Mouse (Mus musculus): ENCODE results near the gene Adamts8. TPM values are rescaled to one million over a fixed set of nuclear protein-coding genes. Genes with fewer than 3 reads are reported as not detected.

Gene Adamts8
- polyA plus RNA-seq, 1 experiment: not detected

DNA sequence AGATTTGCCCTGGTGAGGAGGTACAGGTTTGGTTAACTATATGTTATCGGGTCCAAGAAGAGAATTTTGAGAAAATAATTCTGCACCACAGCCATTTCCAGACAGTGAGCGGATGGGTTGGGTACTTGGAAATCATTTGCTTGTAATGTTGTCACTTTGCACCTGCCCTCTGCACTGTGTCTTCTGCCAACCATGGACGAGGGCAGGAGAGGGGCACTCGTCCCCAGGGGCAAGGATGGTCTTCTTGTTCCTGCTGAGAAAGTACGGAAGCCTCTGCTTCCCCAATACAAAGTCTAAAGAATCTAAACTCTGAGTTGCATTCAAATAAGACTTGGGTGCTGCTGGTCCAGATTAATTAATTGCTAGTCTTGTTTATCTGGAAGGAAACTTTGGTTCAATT, 33.4 kb upstream of the Adamts8 start:
- H3ac ChIP-seq (ENCODE audit: control insufficient read depth, insufficient read length, low read depth): no peak overlapping the region
- no peaks in the 10 kb centered on the region for H3K79me2 ChIP-seq (ENCODE audit: control insufficient read depth, insufficient read depth)
- no peak overlapping the region for H3K4me3 ChIP-seq (ENCODE audit: insufficient read depth, poor library complexity, severe bottlenecking)
- no peaks in the 10 kb centered on the region for H3K79me3 ChIP-seq (ENCODE audit: low read depth)
- H3K27me3 ChIP-seq (ENCODE audit: control insufficient read depth, insufficient read depth, insufficient read length): no peaks in the 10 kb centered on the region
- no peaks in the 10 kb centered on the region for H3K36me3 ChIP-seq (ENCODE audit: control insufficient read depth, insufficient read depth)
- no peak for TF ChIP-seq MYOG (IDR thresholded peaks at IDR 0.05; ENCODE audit: control insufficient read depth, extremely low read depth, insufficient read length)
- TF ChIP-seq MAX (IDR thresholded peaks at IDR 0.05): no peak
- TF ChIP-seq CTCF (IDR thresholded peaks at IDR 0.05; ENCODE audit: control insufficient read depth, insufficient read depth, insufficient read length): no peak
- no peak for TF ChIP-seq MYOD1 (IDR thresholded peaks at IDR 0.05; ENCODE audit: control insufficient read depth, insufficient read length, low read depth)
- no peak for TF ChIP-seq USF1 (IDR thresholded peaks at IDR 0.05; ENCODE audit: low read depth)
- TF ChIP-seq FOSL1 (IDR thresholded peaks at IDR 0.05; ENCODE audit: insufficient read depth, low read length, poor library complexity, severe bottlenecking): no peak
- TF ChIP-seq CEBPB (IDR thresholded peaks at IDR 0.05; ENCODE audit: low read depth): no peak

GRCm38 (mm10) chr9:30910491-30910890, 31.9 kb upstream of the Adamts8 start:
- H3ac ChIP-seq (ENCODE audit: control insufficient read depth, insufficient read length, low read depth): no peak overlapping the region
- no peaks in the 10 kb centered on the region for H3K36me3 ChIP-seq (ENCODE audit: control insufficient read depth, insufficient read depth)
- no peaks in the 10 kb centered on the region for H3K79me2 ChIP-seq (ENCODE audit: control insufficient read depth, insufficient read depth)
- no peaks in the 10 kb centered on the region for H3K79me3 ChIP-seq (ENCODE audit: low read depth)
- no peak overlapping the region for H3K4me3 ChIP-seq (ENCODE audit: insufficient read depth, poor library complexity, severe bottlenecking)
- no peaks in the 10 kb centered on the region for H3K27me3 ChIP-seq (ENCODE audit: control insufficient read depth, insufficient read depth, insufficient read length)
- TF ChIP-seq CEBPB (IDR thresholded peaks at IDR 0.05; ENCODE audit: low read depth) (no peak), MAX (IDR thresholded peaks at IDR 0.05) (no peak), FOSL1 (IDR thresholded peaks at IDR 0.05; ENCODE audit: insufficient read depth, low read length, poor library complexity, severe bottlenecking) (no peak), MYOD1 (IDR thresholded peaks at IDR 0.05; ENCODE audit: control insufficient read depth, insufficient read length, low read depth) (no peak), USF1 (IDR thresholded peaks at IDR 0.05; ENCODE audit: low read depth) (no peak), MYOG (IDR thresholded peaks at IDR 0.05; ENCODE audit: control insufficient read depth, extremely low read depth, insufficient read length) (no peak), CTCF (IDR thresholded peaks at IDR 0.05; ENCODE audit: control insufficient read depth, insufficient read depth, insufficient read length) (no peak)

DNA sequence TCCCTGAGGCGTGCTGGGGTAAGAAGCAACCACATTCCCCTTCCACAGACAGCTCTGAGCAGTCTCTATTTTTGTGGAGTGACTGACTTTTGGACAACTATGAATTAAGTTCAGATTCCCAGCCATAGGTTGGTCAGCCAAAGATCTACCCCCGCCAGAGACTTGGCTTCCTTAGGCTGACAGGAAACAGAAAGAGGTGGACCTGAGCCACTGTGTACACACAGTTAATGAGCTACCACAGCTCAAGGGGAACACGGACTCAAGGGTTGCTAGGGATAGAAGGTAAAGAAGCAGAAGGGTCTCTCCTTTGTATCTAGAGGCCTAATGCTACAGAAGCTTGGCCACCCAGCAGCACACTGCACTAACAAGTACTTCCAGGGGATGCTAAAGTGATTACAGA, 30.2 kb upstream of the Adamts8 start:
- no peak overlapping the region for H3ac ChIP-seq (ENCODE audit: control insufficient read depth, insufficient read length, low read depth)
- H3K79me3 ChIP-seq (ENCODE audit: low read depth): no peaks in the 10 kb centered on the region
- H3K36me3 ChIP-seq (ENCODE audit: control insufficient read depth, insufficient read depth): no peaks in the 10 kb centered on the region
- no peak overlapping the region for H3K4me3 ChIP-seq (ENCODE audit: insufficient read depth, poor library complexity, severe bottlenecking)
- H3K27me3 ChIP-seq (ENCODE audit: control insufficient read depth, insufficient read depth, insufficient read length): no peaks in the 10 kb centered on the region
- TF ChIP-seq FOSL1 (IDR thresholded peaks at IDR 0.05; ENCODE audit: insufficient read depth, low read length, poor library complexity, severe bottlenecking) (no peak), CEBPB (IDR thresholded peaks at IDR 0.05; ENCODE audit: low read depth) (no peak), MYOG (IDR thresholded peaks at IDR 0.05; ENCODE audit: control insufficient read depth, extremely low read depth, insufficient read length) (no peak), USF1 (IDR thresholded peaks at IDR 0.05; ENCODE audit: low read depth) (no peak), MYOD1 (IDR thresholded peaks at IDR 0.05; ENCODE audit: control insufficient read depth, insufficient read length, low read depth) (no peak)
- H3K79me2 ChIP-seq (ENCODE audit: control insufficient read depth, insufficient read depth): no peaks in the 10 kb centered on the region

DNA sequence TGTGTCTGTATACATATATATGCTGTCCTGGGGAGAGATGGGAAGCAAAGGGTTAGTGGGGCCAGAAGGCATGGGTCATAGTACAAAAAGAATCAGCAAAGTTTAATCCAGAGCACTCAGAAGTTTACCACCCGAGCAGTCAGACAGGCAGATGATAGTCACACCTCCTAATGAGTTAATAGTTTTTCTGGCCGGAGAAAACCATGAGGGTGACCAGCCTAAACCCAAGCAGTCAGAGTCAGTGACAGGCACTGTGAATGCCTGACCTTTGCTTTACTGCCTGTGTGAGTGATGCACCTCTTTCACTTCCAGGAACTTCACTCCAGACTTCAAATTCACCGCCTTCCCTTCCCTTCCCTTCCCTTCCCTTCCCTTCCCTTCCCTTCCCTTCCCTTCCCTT, 28.9 kb upstream of the Adamts8 start:
- no peak overlapping the region for H3K4me3 ChIP-seq (ENCODE audit: insufficient read depth, poor library complexity, severe bottlenecking)
- no peak overlapping the region for H3ac ChIP-seq (ENCODE audit: control insufficient read depth, insufficient read length, low read depth)
- H3K36me3 ChIP-seq (ENCODE audit: control insufficient read depth, insufficient read depth): no peaks in the 10 kb centered on the region
- no peaks in the 10 kb centered on the region for H3K27me3 ChIP-seq (ENCODE audit: control insufficient read depth, insufficient read depth, insufficient read length)
- H3K79me3 ChIP-seq (ENCODE audit: low read depth): no peaks in the 10 kb centered on the region
- H3K79me2 ChIP-seq (ENCODE audit: control insufficient read depth, insufficient read depth): no peaks in the 10 kb centered on the region
- TF ChIP-seq CEBPB (IDR thresholded peaks at IDR 0.05; ENCODE audit: low read depth): no peak
- TF ChIP-seq USF1 (IDR thresholded peaks at IDR 0.05; ENCODE audit: low read depth): no peak
- no peak for TF ChIP-seq FOSL1 (IDR thresholded peaks at IDR 0.05; ENCODE audit: insufficient read depth, low read length, poor library complexity, severe bottlenecking)
- TF ChIP-seq MYOG (IDR thresholded peaks at IDR 0.05; ENCODE audit: control insufficient read depth, extremely low read depth, insufficient read length): no peak
- no peak for TF ChIP-seq MAX (IDR thresholded peaks at IDR 0.05)
- no peak for TF ChIP-seq CTCF (IDR thresholded peaks at IDR 0.05; ENCODE audit: control insufficient read depth, insufficient read depth, insufficient read length)

DNA sequence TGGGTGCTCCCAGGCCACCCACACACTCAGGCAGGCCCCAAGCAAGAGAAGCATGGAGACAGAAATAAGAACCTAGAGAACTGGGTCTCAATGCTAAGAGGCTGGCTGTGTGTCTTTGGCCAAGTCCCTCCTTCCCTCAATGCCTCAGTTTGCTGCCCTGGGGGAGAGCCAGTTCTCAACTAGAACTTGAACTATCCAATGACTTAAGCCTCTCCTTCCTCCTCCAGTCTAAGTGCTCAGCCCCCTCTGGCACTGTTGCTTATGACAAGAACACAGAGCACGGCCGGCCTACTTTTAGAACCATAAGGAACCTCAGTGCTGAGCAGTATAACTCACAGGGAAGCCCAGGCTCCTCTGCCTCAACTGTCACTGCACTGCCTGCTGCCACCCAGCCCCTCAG, 28.1 kb upstream of the Adamts8 start:
- Histone ChIP-seq H3K4me3 (ENCODE audit: insufficient read depth, poor library complexity, severe bottlenecking) (no peak overlapping the region), H3K36me3 (ENCODE audit: control insufficient read depth, insufficient read depth) (no peaks in the 10 kb centered on the region), H3ac (ENCODE audit: control insufficient read depth, insufficient read length, low read depth) (no peak overlapping the region), H3K27me3 (ENCODE audit: control insufficient read depth, insufficient read depth, insufficient read length) (no peaks in the 10 kb centered on the region), H3K79me3 (ENCODE audit: low read depth) (no peaks in the 10 kb centered on the region), H3K79me2 (ENCODE audit: control insufficient read depth, insufficient read depth) (no peaks in the 10 kb centered on the region)
- TF ChIP-seq CTCF (IDR thresholded peaks at IDR 0.05; ENCODE audit: control insufficient read depth, insufficient read depth, insufficient read length) (no peak), USF1 (IDR thresholded peaks at IDR 0.05; ENCODE audit: low read depth) (no peak), MYOD1 (IDR thresholded peaks at IDR 0.05; ENCODE audit: control insufficient read depth, insufficient read length, low read depth) (no peak), FOSL1 (IDR thresholded peaks at IDR 0.05; ENCODE audit: insufficient read depth, low read length, poor library complexity, severe bottlenecking) (no peak), MAX (IDR thresholded peaks at IDR 0.05) (no peak), MYOG (IDR thresholded peaks at IDR 0.05; ENCODE audit: control insufficient read depth, extremely low read depth, insufficient read length) (no peak), CEBPB (IDR thresholded peaks at IDR 0.05; ENCODE audit: low read depth) (no peak)
